Mouse (Mus musculus) T-cell, adult 66 days (primary cell): ENCODE results near the gene Dcaf8. TPM values are rescaled to one million over a fixed set of nuclear protein-coding genes. Genes with fewer than 3 reads are reported as not detected.

Experiments
- total RNA-seq, 2 experiments: library from RNA; stranded (reverse); gene quantifications; 3 replicates in 1 of 2; 4 replicates in 1 of 2; pipeline ENCODE4 v1.2.4; 2023

Dcaf8 gene
- 100 to 1,000 TPM; 101 to 109 TPM for total RNA-seq

GRCm38 (mm10) chr1:172147835-172148278 is at the start of gene Dcaf8:
TSS of gene Dcaf8 (plus strand) at chr1:172148084.

GRCm38 (mm10) chr1:172126376-172127347 is 21.2 kb upstream of the Dcaf8 start, which contains the start of gene Pex19:
TSS of gene Pex19 (plus strand) at chr1:172126755.

GRCm38 (mm10) chr1:172206141-172206917 is 58.4 kb downstream of the Dcaf8 start, which contains the start of gene Pea15a:
TSS of gene Pea15a (minus strand) at chr1:172206804.

GRCm38 (mm10) chr1:172219451-172220406 is 71.8 kb downstream of the Dcaf8 start, which contains the start of gene Casq1:
TSS of gene Casq1 (minus strand) at chr1:172219868.

Other genes starting within 250 kb of the Dcaf8 start
- gene Slamf6, start 230.6 kb upstream of the Dcaf8 start, total RNA-seq = 100 to 1,000 TPM; 141 to 174 TPM
- 1 to 10 TPM; 2.8 to 3.4 TPM for gene Vangl2, start 119.6 kb upstream of the Dcaf8 start, total RNA-seq
- gene Nhlh1, start 90.5 kb upstream of the Dcaf8 start, total RNA-seq = not detected
- gene Copa, start 65.6 kb upstream of the Dcaf8 start, total RNA-seq = 100 to 1,000 TPM; 154 to 160 TPM
- gene Ncstn, start 65.3 kb upstream of the Dcaf8 start, total RNA-seq = 10 to 100 TPM; 79.2 to 81.0 TPM
- 10 to 100 TPM; 49.1 to 50.7 TPM for gene Pex19, start 21.3 kb upstream of the Dcaf8 start, total RNA-seq
- gene Pea15a, start 58.7 kb downstream of the Dcaf8 start, total RNA-seq = 10 to 100 TPM; 51.7 to 67.5 TPM
- gene Casq1, start 71.8 kb downstream of the Dcaf8 start, total RNA-seq = not detected
- not detected for gene Atp1a4, start 110.3 kb downstream of the Dcaf8 start, total RNA-seq
- gene Igsf8, start 113.6 kb downstream of the Dcaf8 start, total RNA-seq = 10 to 100 TPM; 24.4 to 31.0 TPM
- under 1 TPM; 0.09 to 0.15 TPM for gene Atp1a2, start 150.0 kb downstream of the Dcaf8 start, total RNA-seq
- gene Kcnj9, start 181.2 kb downstream of the Dcaf8 start, total RNA-seq = not detected
- 1 to 10 TPM in 1 of 2 experiments, under 1 TPM in 1; 0.71 to 1.3 TPM for gene Kcnj10, start 193.1 kb downstream of the Dcaf8 start, total RNA-seq
- gene Pigm, start 228.5 kb downstream of the Dcaf8 start, total RNA-seq = 10 to 100 TPM; 29.8 to 33.2 TPM